Mouse (Mus musculus) embryo, embryonic 10 days (tissue): ENCODE data around the gene Erv3.
"Not testable (repeated sequence)": the region's sequence is repeated elsewhere in the genome, so short reads cannot be mapped to it uniquely, and the experiment has no call there.

Source experiments
- DNase-seq: peaks from one replicate; pipeline ENCODE4 v3.0.0-alpha.2; 2015; ENCODE audit warnings: low spot score

Erv3 gene

DNA sequence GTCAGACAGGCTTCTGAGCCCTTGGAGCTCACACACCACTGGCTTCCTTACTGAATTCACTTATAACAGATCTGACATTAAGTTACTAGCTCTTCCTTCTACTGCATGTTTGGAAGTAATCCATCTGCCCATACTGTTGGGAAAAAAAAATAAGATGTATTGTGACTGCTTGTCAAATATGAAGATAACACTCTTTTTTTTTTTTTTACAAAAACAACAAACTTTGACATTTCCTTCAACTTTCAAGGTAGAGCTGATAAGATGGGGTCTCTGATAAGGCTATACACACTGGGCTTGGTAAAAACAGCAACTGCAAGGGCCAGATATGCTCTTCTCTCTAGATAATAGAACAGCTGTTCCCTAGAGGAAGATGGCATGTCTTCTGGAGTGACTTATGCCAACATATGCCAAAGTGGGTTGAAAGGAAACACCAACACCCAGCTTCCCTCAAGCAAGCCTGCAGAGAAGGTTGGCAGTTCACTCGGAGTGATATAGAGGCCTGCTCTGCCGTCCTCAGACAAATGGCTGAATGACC, 4.8 kb upstream of the Erv3 start:
- DNase-seq, result no peak

DNA sequence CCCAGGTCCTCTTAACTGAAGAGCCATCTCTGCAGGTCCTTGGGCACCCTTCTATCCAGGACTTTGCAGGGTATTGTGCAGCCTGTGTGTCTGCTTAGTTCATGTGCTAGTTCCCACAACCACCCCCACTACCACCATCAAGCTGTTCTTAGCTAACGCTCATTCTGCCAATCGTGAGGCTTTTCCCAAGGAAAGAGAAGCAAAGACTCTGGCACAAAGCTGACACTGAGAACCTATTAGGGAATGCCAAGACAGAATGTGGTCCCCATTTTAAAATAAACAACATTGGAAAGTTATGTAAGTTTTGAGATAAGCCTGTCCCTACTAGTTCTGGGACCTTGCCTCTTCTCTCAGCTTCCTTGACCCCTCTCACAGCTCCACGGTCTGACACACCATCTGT, 3.9 kb upstream of the Erv3 start:
- DNase-seq, result no peak

DNA sequence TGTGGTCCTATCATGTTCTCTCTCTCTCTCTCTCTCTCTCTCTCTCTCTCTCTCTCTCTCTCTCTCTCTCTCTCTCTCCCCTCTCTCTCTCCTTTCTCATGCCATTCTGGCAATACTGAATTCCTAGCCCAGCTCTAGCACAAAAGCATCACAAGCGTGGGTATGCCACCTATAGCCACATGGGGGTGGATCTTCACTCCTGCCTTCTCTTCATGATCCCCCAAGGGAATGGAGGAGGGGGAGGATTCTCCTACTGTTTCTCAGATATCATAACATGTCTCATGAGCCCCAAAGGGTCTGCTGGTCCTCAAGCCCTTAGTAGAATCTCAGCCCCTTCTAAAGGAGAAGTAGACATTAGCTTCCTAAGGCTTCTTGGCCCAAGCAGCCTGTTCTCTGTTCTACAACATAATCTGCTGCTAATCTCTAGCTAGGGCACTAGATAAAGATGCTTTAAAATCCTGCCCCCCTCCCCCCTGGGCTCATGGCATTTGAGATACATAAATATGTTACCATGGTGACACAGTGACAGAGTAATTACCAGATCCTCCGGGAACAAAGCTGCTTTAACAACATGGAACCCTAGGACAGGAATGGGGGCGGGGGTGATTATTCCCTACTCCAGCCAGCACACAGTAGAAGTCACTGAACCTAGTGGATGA, 3.2 kb upstream of the Erv3 start:
- no peak for DNase-seq

DNA sequence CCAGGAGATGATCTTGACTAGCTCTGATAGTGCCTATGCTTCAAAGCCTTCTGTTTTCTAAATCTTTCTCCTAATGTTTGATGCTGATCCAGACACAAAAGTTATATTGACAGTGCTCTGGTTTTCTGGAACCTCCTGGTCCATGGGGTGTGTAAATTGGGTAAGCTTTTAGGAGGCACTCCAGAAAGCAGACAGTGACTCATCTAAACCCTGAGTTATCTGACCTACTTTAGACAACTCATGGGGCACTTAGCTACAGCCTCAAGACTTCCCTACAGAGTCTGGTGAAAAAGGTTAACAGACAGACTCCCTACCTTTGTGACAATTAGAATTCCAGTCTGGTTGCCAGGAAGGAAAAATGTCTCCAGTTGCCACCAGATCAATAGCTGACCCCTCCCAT, 1.7 kb downstream of the Erv3 start:
- no peak for DNase-seq

DNA sequence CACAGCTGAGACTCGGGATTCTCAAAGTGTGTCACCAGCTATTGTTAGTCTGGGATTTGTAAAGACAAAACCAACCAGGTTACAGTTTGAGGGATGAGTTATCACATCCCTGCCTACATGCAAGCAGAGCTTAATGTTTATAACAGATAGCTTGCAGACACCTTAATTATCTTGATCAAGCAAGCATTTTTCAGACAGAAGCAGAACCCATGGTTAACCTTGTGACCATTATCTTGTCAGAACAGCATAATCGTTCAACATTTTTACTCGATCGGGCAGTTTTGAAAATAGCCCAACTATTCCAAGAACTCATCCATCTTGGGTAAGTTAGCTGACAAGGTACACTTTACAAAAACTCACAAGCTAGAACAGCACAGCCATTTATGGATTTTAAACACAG, 5.8 kb downstream of the Erv3 start:
- DNase-seq, result no peak

DNA sequence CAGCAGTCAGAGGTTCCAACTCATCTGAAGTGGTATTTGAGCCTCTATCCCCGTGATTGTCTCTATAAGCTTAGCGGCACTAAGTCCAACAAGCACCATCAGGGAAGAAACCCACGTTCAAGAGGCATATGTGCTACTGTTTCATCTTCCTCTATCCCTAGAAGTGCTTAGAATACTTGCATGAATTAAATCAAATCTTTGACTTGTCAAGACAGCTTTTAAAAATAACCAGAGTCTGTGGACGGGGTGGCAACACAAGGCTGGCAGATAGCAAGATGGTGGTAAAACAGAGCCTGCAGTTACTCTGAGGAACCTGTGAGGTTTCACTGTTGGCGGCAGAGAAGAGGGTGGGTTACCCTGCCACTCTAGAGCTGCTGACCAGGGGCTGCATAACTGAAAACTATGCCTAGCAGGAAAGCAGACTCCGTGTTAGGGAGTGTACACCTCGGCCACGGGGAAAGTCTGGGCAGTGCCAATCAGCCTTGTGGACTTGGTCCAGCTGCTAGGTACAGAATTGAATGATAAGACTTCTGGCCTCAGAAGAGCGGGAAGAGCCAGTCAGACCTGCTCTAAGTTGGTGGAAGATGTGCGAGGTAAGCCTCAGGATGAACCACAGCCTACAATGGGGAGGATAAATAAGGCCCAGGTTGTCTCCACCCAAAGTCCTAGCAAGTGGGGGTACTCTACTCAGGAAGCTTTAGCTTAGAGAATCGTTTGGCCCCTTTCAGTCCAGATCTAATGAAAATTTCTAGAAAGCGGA, 8.0 kb downstream of the Erv3 start:
- no peak for DNase-seq

DNA sequence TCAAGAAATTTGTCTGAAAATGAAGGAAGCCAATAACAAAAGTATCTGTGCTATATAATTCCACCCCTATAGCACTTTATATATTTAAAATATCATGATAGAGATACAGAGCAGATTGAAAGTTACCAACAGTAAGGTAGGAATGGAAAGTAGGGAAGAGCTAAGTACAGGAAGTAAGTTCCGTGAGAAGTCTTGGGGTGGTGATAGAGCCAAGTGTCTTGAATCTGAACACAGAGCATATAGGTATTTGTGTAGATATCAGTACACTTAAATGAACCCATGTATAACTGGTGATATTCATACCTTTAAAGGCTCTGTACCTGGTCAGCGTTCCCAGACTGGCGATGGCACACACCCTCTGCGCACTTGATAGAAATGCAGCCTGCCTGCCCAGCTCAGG, 9.5 kb downstream of the Erv3 start:
- DNase-seq, result no peak

DNA sequence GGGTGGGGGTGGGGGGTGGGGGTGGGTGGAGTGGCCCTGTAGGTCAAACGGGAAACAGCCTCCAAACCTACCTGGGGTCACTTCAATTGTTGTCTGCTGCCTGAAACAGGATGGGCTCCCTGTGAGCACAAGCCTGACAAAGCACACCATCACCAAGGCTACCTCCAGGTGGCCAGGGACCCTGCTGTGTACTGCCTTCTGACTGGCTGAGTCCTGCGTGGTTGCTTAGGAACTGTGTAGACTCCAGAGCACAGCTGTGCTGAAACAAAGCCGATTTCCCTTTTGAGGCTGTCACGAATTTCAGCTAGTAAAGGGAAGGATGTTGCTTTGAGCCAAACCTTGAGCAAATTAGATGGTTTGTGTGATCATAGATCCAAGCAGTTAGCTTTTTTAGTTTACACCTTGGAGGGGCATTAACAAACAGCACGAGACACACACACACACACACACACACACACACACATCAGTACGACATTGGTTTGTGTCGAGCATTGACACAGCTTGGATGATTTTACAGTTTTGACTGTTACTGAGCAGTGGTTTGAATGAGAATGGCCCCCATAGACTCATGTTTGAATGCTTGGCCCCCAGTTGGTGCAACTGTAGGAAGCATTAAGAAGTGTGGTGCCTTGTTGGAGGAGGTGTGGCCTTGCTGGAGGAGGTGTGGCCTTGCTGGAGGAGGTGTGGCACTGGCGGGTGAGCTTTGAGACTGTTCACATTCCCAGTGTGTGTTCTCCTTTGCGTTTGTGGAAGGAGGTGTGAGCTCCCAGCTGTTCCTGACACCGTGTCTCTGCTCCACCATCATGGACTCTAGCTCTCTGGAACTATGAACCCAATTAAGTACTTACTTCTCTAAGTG, 11.8 kb downstream of the Erv3 start:
- peak; percentile 83 for DNase-seq

DNA sequence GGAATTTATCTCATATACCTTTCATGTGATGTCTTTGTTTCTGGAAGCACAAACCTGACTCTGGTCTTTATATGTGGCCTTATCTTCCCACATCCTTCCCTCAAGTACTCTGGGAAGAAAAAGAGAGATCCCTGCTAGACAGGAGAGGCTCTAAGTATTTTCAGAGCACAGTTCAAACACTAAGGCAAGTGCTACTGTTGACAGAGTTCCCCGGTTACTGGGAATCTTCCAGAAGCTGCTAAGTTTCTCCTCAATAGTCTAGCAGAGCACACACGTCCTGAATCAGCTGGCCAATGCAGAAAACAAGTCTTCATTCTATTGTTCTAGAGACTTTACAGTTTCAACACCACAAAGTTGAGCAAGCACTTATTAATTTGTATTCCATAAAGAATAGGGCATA, 12.7 kb downstream of the Erv3 start:
- DNase-seq, result no peak

DNA sequence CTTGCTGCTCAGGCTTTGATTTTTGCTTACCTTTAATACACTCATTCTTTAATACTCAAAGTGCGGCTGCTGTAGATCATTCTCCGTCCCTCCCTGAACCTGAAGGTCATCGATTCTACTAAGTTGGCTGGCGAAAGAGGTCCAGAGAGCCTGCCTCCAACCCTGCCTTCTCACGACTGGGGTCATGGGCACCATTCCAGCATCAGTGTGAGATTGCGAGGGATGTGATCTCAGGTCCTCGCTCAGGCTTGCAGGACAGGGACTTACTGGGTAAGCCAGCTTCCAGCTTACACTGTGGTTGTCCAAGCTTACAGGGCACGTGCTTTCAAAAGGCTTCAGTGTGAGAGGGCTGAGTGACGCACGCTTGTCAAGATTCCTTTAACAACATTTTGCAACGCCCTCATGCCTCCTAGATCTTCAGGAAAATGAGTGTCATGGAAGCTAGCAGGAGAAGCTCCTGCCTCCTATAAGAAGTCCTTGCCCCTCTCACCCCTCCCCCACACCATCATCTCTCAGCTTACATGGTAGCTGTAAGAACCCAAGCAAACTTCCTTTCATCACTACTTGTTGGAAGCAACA, 13.3 kb downstream of the Erv3 start:
- no peak for DNase-seq

DNA sequence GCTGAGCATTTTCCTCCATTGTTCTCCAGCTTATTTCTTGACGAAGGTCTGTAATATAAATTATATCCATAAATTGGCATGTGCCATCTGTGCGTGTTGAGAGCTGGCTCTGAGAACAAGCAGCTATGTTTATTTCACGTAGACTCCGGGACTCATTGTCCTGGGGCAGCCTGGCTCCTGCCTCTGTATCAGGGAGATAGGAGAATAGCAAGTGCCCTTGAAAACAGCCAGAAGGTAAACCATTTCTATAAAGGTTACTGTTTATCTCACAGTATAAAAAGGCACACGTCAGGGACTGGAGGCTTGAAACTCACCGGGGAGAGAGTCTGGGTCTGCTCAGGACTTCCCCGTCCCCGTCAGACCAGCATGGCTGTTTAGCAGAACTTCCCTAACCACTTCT, 13.9 kb downstream of the Erv3 start:
- DNase-seq, result no peak

DNA sequence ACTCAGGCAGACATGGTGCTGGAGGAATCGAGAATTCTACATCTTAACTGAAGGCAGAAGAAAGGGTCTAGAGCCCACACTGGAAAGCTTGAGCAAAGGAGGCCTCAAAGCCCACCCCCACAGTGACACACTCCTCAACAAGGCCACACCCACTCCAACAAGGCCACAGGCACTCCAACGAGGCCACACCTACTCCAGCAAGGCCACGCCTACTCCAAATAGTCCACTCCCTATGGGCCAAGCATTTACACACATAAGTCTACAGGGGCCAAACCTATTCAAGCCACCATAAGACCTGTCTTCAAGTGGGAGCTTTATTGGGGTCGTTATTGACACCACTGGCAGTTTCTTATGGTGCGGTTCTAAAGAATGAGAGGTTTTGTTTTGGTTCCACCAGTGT, 17.0 kb downstream of the Erv3 start:
- DNase-seq, result no peak

DNA sequence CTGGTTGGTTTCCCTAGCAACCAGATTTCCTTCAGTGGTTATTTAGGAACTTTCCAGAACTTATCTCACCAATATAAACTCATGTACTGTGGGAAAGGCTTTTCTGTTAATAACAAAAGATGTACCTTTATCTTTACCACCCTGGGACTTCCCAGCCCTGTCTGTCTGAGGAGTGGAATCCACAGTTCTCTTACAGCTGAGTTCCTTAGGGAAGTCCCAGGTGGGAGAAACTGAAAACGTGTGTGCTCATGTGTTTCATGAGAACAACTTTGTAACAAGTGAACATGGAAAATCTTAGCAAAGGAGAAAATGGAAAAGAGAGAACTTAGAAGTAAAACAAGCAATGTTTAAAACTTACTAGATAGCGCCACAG, 18.2 kb downstream of the Erv3 start:
- DNase-seq, result no peak

DNA sequence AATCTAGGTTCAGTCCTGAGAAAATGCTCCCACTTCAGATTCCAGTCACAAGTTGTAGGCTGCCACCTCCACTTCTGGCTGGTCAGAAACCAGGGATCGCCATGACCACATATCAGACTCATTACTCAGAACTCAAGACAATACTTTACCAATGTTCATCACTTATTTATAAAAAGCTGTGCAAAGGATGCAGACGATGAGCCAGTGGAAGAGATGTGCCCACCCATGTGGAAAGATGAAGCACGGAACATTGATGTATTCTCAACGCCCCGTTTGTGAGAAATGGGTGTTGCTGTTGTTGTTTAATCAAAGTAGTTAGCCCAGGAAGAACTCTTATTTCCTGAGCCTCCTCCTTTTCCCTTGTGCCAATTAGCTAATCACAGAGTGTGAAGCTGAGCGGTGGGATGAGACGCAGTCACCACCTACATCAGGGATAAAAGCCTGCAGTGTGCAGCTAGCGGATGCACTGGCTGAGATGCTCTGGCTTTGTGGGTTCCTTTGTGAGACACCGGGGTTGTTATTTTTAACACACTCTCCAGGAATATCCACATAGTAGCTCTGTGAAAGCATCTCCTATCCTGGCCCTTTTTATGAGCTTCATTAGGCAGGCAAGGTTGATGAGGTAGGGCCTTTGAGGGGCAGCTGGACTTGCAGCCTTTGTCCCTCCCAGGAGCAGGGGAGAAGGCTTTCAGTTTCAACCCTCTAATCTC, 18.8 kb downstream of the Erv3 start:
- no peak for DNase-seq

DNA sequence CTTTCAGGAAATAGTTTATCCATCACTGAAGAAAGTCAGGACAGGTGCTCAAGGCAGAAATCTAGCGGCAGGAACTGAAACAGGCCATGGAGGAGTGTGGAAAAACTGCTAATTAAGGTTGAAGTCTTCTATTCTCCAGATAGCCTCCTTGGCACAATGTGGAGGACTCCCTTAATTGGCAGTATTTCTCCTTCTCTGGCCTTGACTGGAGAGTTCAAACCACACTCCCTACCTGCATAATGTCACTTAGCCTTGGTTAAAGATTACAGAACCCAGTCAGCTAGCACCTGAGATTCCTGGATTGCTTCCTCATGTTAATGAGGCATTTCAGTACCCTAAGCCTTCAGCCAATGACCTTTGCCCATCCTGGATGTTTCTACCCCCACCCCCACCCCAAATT, 25.3 kb downstream of the Erv3 start:
- DNase-seq, result no peak

DNA sequence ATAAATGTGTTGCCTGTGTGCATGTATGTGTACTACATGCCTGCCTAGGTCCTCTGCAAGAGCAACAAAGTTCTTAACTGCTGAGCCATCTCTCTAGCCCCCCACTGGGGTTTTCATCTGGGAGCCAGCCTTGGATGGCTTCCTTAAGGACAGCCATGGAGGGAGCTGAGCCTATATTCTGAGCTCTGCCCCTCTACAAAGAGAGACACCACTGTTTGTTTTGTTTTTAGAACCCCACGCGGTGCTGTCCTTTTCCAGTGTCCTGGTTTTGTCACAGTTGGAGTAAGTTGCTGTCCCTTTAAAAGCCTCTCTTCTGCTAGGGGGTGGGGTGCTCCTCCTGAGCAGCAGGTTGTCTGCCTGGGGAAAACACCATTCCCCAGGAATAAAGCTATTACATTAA, 27.7 kb downstream of the Erv3 start:
- DNase-seq, result no peak

DNA sequence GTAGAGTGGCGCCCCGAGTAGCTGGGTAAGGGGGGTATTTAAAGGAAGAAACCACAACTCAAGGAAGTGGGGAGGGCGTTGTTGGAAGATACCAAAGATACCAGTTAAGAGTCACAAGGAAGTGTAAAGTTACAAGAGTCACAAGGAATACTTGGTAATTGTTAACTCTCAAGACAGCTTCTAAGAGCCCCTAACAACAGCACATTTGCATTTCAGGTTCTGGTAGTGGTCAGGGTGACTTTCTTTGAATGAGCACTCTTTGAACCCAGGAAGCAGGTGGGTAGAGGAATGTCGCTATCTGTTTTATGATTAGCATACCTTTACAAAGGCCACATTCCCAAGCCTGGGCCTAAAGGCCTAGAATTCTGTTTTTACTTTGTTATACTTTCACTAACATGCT, 28.6 kb downstream of the Erv3 start:
- not testable (repeated sequence) for DNase-seq

DNA sequence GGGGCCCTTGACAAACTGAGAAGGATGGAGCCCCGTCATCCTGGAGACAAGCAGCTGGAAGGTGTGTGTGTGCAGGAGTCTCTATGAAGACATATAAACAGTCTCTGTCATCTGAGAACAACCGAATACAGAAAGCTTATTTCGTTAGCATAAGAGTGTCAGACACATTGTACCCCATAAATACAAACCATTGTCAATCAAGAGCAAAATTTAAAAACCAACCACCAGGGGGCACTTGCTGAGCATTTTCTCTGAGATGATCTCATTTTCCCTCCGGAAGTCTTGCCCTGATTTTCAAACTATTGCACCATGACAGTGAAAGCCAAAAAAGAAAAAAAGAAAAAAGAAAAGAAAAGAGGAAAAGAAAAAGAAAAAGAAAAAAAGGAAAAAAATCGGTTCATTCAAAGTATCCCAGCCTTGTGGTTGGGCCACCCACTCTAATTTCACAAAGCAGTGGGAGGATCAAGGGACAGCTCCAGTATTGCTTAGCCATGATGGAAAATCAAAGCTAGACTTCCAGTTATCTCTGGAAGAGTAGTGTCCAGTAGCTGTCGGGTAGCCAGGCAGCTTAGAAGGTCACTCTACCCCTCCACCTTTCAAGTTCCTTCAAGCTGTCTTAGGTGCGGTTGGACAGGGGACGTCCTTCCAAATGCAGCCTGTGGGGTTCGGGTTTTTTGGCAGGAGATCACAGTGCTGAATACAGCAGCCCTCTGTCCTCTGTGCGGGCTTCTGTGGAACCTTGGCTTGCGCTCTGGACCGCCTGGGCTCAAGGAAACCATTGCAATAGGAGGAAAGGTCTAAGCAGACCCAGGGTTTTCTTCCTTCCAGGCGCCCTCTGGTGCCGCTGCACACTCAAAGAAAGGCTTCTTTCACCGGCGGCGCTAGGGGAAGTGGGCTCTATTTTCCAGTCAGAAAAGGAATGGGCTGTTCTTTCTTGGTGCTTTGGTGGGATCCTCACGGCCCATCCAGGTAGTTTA, 31.3 kb downstream of the Erv3 start:
- peak; percentile 41 for DNase-seq

DNA sequence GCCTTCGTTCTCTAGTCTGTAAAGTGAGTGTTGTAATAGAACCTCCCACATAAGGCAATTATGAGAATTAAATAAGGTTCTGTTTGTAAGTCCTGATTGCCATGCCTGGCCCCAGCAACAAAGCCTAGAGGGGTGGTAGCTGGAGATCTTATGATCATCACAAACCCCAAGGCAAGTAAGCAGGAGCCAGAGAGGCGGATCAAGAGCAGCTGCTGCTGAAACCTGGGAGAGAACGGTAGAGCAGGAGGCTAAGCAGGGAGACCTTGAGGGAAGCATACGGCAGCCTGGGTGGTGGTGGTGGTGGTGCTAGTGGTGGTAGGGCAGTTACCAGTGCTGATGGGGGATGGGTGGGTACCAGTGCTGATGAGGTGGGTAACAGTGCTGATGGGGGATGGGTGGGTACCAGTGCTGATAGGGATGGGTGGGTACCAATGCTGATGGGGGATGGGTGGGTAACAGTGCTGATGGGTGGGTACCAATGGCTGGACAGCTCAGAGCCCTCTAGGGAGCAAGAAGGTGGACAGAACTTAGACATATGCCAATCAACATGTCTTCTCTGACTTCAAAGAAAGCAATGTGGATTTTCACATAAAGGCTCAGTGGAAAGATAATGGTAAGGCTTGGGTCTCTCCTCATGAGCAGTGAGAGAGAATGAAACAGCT, 32.4 kb downstream of the Erv3 start:
- no peak for DNase-seq

DNA sequence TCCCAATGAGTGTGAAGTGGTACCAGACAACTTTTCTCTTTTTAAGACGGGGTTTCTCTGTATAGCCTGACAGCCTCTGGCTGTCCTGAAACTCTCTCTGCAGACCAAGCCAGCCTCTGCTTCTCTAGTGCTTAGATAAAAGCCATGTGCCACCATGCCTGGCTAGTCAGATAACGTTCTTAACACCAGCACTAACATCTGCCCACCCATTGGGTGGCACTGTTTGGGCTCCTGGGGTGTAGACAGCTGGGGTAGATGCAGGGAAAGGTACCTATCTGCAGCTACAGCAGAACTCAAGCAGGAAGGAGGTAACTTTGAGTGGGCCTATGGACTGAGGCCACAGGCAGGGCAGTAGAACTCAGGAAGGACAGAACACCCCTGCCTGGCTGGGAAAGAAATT, 34.0 kb downstream of the Erv3 start:
- DNase-seq, result no peak
